In the genomic region with DNA sequence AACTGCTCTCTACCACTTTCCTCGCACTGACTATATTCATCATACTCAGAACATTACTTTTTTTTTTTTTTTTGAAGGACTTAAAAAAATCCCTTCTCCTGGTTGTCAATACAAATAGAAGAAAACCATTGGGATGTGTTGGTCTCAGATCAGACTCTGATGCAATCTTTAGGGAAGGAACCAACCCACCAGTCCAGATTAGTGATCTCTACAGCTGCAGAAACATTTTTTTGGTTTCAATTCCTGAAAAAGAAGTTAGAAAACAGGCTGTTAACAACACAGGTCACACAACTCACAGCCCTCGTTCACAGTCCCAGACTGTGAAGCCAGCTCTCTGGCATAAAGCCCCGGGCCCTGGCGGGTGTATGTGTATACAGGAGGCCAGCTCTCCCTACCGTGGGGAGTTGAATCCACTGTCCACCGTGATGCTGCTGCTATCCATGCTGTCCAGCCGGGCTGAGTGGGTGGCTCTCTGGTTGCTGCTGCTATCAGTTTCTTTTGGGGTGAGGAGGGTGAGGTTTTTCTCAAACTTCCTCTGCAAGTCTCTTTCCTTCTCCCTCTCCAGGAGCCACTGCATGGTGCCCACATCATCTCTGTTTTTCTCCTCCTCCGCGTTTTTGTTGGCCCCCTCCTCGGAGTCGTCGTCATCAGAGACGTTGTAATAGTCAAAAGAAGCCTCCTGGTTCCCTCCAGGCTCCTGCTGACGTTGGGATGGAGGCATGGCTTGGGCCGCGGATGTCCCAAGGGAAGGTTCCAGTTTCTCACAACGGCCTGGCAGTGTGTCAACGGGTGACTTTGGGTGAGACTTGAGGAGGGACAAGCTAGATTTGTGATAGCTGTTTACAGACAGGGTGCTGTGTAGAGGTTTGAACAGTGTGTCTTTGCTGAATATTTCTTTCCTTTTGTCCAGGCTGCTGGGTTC, we compare ENCODE assay signal across 16 mouse cellular contexts.
DNase-seq lines count a peak whose midpoint lies in the region; ATAC-seq and TF ChIP-seq lines count a peak whose summit lies in the region.
"Had no signal": no experiment of that assay in that cellular context is flagged by ENCODE, and none has a peak within 500 bp of the region (broad histone marks: within the 10 kb centered on the region; RNA-seq: fewer than 3 reads in every experiment).

No protein-coding gene starts in this region.

- intact Hi-C loops in gastrocnemius, adult 2 months (cut with DNase I) = no loop called here

- H3K9ac ChIP-seq in intestine, postnatal 0 days (ENCODE audit: low read depth, low read length) = no peak overlapping the region
- H3K9ac ChIP-seq in intestine, embryonic 16.5 days (ENCODE audit: low read depth, low read length) = no peak overlapping the region
- H3K9ac ChIP-seq: embryonic facial prominence, embryonic 15.5 days; forebrain, embryonic 12.5 days; intestine, embryonic 15.5 days; liver, embryonic 12.5 days had no signal

- no peaks in the 10 kb centered on the region for H3K9me3 ChIP-seq in intestine, postnatal 0 days (ENCODE audit: control insufficient read depth)
- H3K9me3 ChIP-seq in intestine, embryonic 16.5 days (ENCODE audit: control insufficient read depth, low read length) = no peaks in the 10 kb centered on the region
- H3K9me3 ChIP-seq: forebrain, embryonic 12.5 days; intestine, embryonic 15.5 days; liver, embryonic 12.5 days had no signal

- peaks cover 23% of the 10 kb centered on the region for H3K36me3 ChIP-seq in intestine, postnatal 0 days (ENCODE audit: control insufficient read depth, insufficient read depth)
- H3K36me3 ChIP-seq in intestine, embryonic 16.5 days (ENCODE audit: control insufficient read depth, insufficient read depth, low read length) = peaks cover 21% of the 10 kb centered on the region
- H3K36me3 ChIP-seq: liver, embryonic 12.5 days had no signal

- TF ChIP-seq CTCF in intestine, postnatal 0 days (IDR thresholded peaks at IDR 0.05; ENCODE audit: low read depth) = no peak
- TF ChIP-seq CTCF in bone marrow, adult 2 months (IDR thresholded peaks at IDR 0.05; ENCODE audit: control insufficient read depth, insufficient read depth, low read length) = no peak
- no peak for TF ChIP-seq CTCF in gastrocnemius, adult 2 months (IDR thresholded peaks at IDR 0.05)

- no peak overlapping the region for H3K4me3 ChIP-seq in intestine, postnatal 0 days (ENCODE audit: low read depth, low read length)
- H3K4me3 ChIP-seq in intestine, embryonic 16.5 days (ENCODE audit: low read length) = no peak overlapping the region
- H3K4me3 ChIP-seq in bone marrow, adult 2 months (replicated peaks; ENCODE audit: control insufficient read depth, low read depth, low read length) = peak overlapping the region; percentile 24
- H3K4me3 ChIP-seq in gastrocnemius, adult 2 months = peak overlapping the region; percentile 47
- H3K4me3 ChIP-seq: embryonic facial prominence, embryonic 15.5 days; forebrain, embryonic 12.5 days; intestine, embryonic 15.5 days; liver, embryonic 12.5 days; midbrain, embryonic 10.5 days had no signal

- peak; percentile 77 for DNase-seq in gastrocnemius, adult 2 months
- DNase-seq in right cerebral cortex, postnatal 10 days (ENCODE audit: low spot score in 2 of 2) = no peak
- DNase-seq in frontal cortex, postnatal 10 days (ENCODE audit: low spot score in 2 of 2) = no peak
- DNase-seq: kidney, postnatal 25 days; left cerebral cortex, postnatal 4 days; right cerebral cortex, postnatal 25 days; thymus, adult 18-20 months had no signal

- WGBS in intestine, postnatal 0 days = 95% methylated on average over 18 of the region's 18 CpGs
- 95% methylated on average over 18 of the region's 18 CpGs for WGBS in intestine, embryonic 16.5 days
- 70% methylated on average over 18 of the region's 18 CpGs for WGBS in bone marrow, adult 2 months

- H3K27ac ChIP-seq in intestine, postnatal 0 days (ENCODE audit: low read depth, low read length) = peak overlapping the region; percentile 35; the same call in 1 of the 2 replicates
- no peak overlapping the region for H3K27ac ChIP-seq in intestine, embryonic 16.5 days (ENCODE audit: low read length)
- peak overlapping the region; percentile 92 for H3K27ac ChIP-seq in bone marrow, adult 2 months (ENCODE audit: control insufficient read depth, insufficient read depth, low read depth, low read length, poor library complexity)
- peak overlapping the region; percentile 58 for H3K27ac ChIP-seq in gastrocnemius, adult 2 months
- H3K27ac ChIP-seq: embryonic facial prominence, embryonic 15.5 days; forebrain, embryonic 12.5 days; intestine, embryonic 15.5 days; liver, embryonic 12.5 days; midbrain, embryonic 10.5 days had no signal

- no peak for ATAC-seq in intestine, postnatal 0 days
- ATAC-seq in intestine, embryonic 16.5 days = no peak
- peak; percentile 87 for ATAC-seq in megakaryocyte progenitor cell, adult 5-6 weeks (replicated peaks; ENCODE audit: poor library complexity)
- ATAC-seq: intestine, embryonic 15.5 days; liver, embryonic 12.5 days had no signal

- TF ChIP-seq POLR2A in bone marrow, adult 2 months (IDR thresholded peaks at IDR 0.05; ENCODE audit: borderline replicate concordance, control insufficient read depth, low read depth, low read length) = no peak

- no peaks in the 10 kb centered on the region for H3K4me1 ChIP-seq in intestine, postnatal 0 days (replicated peaks; ENCODE audit: control insufficient read depth, insufficient read depth, low read length)
- H3K4me1 ChIP-seq in intestine, embryonic 16.5 days (ENCODE audit: control insufficient read depth, insufficient read depth, low read length) = no peaks in the 10 kb centered on the region
- peaks cover 3% of the 10 kb centered on the region; the same call in 1 of the 2 replicates for H3K4me1 ChIP-seq in bone marrow, adult 2 months (ENCODE audit: control insufficient read depth, insufficient read depth, low read length)
- H3K4me1 ChIP-seq: embryonic facial prominence, embryonic 15.5 days; forebrain, embryonic 12.5 days; intestine, embryonic 15.5 days; liver, embryonic 12.5 days; midbrain, embryonic 10.5 days had no signal

- no peaks in the 10 kb centered on the region for H3K27me3 ChIP-seq in intestine, postnatal 0 days (replicated peaks; ENCODE audit: control insufficient read depth, insufficient read depth, low read length)
- no peaks in the 10 kb centered on the region for H3K27me3 ChIP-seq in intestine, embryonic 16.5 days (replicated peaks; ENCODE audit: control insufficient read depth, insufficient read depth, low read length)
- H3K27me3 ChIP-seq: embryonic facial prominence, embryonic 15.5 days; forebrain, embryonic 12.5 days; intestine, embryonic 15.5 days; liver, embryonic 12.5 days had no signal

- H3K4me2 ChIP-seq in intestine, postnatal 0 days (replicated peaks; ENCODE audit: low read depth) = no peak overlapping the region
- no peak overlapping the region for H3K4me2 ChIP-seq in intestine, embryonic 16.5 days (ENCODE audit: low read depth, low read length)
- H3K4me2 ChIP-seq: embryonic facial prominence, embryonic 15.5 days; forebrain, embryonic 12.5 days; intestine, embryonic 15.5 days; liver, embryonic 12.5 days had no signal

Comparison
In these comparisons a context has a peak if more than half of its experiments do, and no peak if none do; other contexts are left out.
1. H3K4me3 ChIP-seq: peak in bone marrow, adult 2 months (single experiment) and gastrocnemius, adult 2 months (single experiment); none in intestine, postnatal 0 days (single experiment) and intestine, embryonic 16.5 days (single experiment).